Mouse (Mus musculus) kidney, adult 18-20 months (tissue): ENCODE data around the gene Cnrip1.
"Not testable (repeated sequence)": the region's sequence is repeated elsewhere in the genome, so short reads cannot be mapped to it uniquely, and the experiment has no call there.

ENCODE experiments used
- DNase-seq: peaks from one replicate; pipeline ENCODE4 v3.0.0; 2021

The Cnrip1 gene

GRCm38 (mm10) chr11:17051545-17052475, at the start of gene Cnrip1, which contains the start of gene Plek:
Gene Cnrip1 (plus strand): TSS chr11:17051586.
Gene Plek (minus strand): TSS chr11:17052381.
- DNase-seq, result peak; percentile 47

- no peak for DNase-seq
Measured at GRCm38 (mm10) chr11:17002739-17003373, 48.5 kb upstream of the Cnrip1 start.

DNA sequence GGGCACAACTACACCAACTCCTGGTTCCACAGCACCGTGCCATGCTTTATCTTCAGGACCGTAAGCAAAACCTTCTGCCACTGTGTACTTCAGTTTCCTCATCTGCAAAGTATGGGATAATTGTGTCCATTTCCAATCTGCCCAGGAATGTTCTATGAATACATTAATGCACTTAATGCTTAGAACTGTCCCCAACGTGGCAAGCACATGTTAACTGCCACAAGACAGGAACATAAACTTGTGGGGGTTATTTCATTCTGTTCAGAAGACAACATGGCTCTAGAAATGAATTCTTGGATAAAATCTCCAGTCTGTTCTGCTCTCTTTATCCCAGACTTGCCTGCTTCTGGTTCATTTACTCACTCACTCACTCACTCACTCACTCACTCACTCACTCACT, 47.6 kb upstream of the Cnrip1 start:
- DNase-seq, result no peak

GRCm38 (mm10) chr11:17004899-17005846, 46.2 kb upstream of the Cnrip1 start:
- no peak for DNase-seq

- DNase-seq, result not testable (repeated sequence)
Measured at GRCm38 (mm10) chr11:17006526-17006925, 44.9 kb upstream of the Cnrip1 start.

GRCm38 (mm10) chr11:17007517-17008173, 43.7 kb upstream of the Cnrip1 start:
- no peak for DNase-seq

DNA sequence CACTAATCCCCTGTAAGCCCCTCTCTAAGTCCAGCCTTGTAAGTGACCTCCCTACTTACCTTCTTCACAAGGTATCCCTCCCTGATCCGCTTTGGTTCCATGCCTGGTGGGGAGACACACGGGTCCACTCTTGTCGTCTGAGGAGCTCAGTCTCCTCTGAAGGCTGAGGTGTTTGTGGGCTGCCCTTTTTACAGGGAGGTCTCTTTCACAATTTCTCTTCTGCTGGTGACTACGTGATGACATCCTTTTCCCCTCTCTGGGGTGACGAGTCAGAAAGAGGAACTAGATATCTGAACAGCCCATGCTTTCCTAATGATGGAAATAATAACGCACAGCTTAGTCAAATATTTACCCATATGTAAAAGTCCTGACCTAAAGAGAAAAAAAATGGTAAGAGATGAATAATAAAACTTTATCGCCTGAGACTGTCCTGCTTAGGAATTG, 42.9 kb upstream of the Cnrip1 start:
- no peak for DNase-seq

GRCm38 (mm10) chr11:17012948-17013347, 38.4 kb upstream of the Cnrip1 start:
- no peak for DNase-seq

- DNase-seq, result no peak
Measured at GRCm38 (mm10) chr11:17019328-17019727, 32.1 kb upstream of the Cnrip1 start.

DNA sequence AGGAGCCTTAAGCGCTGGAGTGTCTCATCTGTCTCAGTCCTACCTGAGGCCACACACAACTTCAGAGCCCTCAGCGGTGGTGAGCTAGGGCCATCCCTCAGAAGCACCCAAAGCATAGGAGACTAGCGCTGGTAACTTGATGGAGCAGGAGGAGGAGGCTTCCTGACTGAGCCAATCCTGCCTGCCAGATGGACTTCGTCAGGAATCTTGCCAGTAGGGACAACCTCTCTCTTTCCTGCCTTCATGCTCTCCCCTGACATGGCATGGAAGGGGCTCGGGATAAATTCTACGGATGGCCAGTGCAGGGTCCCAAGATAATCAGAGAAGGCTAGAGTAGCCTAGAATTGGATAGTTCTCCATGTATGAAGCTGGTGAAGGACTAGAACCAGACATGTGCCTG, 28.2 kb upstream of the Cnrip1 start:
- no peak for DNase-seq

- DNase-seq, result no peak
Measured at GRCm38 (mm10) chr11:17023984-17024383, 27.4 kb upstream of the Cnrip1 start.

DNA sequence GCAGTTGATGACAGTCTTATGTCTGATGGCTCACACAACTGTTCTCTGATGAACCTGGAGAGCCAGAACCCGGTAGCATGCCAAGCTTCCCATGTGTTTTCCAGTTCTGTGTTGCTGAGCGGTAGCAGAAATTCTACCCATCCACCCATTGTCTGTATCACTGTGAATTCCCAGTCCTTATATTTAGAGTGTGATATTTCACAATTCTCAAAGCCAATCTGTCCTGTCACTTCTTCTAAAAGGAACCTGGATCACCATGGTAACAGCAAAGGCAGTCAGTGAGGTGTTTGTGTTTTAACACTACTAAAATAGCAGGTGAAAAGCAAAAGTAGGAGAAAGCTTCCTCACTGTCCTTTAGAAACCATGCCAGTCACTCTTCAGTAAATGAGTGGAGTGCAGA, 5.6 kb upstream of the Cnrip1 start:
- no peak for DNase-seq

DNA sequence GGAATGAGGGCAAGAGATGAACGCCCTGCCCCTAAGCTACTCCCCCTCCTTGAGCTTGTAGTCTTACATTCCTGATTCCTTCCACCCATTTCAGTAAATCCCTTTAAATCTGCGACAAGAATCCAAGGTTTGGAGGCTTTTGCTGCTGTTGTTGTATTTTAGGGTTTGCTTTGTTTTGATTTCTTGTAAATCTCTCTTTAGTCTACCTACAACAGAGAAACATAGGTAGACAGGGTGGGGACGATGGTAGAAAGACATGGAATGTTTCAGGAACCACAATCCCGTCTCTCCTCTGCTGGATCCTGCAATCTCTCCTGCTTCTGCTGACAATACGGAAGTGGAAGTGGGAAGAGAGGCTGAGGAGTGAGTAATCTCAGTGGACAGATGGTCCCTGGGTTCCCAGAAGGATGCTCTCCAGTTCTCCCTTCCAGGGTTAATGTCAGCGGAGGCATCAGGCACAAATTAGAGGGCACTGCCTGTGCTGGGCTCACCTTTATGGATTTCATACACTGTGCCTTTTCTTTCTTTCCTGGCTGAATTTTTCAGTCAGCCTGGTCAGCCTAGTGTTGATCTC, 1.2 kb downstream of the Cnrip1 start:
- DNase-seq, result no peak

DNA sequence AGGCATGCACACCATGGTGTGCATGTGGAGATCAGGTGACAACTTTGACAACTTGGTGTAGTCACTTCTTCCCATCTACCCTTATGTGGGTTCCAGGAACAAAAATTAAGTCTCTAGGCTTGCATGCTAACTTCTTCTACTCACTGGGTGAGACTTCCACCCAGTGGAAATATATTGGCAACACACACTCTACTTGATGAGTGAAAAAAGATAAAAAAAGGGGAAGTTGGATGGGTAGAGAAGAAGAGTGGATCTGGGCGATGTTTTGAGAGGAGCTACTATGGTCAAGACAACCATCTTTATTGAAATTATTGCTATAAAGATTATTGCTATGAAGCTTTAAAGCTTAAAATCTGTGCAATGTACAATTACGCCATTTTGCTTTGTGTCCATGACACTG, 18.0 kb downstream of the Cnrip1 start:
- DNase-seq, result not testable (repeated sequence)

DNA sequence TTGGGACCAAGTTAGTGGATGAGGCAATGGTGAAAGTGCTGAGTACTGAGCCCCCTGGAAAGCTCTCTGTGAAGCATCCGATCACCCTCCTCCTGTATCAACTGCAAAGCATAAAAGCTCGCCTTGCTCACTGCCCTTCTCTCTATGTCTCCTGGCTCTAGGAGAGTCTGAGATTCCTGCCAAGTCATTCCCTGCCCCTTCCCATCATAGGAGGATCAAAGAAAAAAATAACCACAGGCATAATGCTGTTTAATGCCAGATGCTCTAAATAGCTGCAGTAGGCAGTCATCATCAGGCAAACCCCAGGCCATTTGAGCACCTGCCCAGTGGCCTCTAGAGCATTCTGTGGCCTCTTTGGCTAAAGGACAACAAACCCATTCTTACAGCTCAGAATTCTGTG, 24.3 kb downstream of the Cnrip1 start:
- DNase-seq, result no peak

GRCm38 (mm10) chr11:17082086-17082485, 30.7 kb downstream of the Cnrip1 start:
- DNase-seq, result no peak

GRCm38 (mm10) chr11:17082953-17083352, 31.6 kb downstream of the Cnrip1 start:
- no peak for DNase-seq

DNA sequence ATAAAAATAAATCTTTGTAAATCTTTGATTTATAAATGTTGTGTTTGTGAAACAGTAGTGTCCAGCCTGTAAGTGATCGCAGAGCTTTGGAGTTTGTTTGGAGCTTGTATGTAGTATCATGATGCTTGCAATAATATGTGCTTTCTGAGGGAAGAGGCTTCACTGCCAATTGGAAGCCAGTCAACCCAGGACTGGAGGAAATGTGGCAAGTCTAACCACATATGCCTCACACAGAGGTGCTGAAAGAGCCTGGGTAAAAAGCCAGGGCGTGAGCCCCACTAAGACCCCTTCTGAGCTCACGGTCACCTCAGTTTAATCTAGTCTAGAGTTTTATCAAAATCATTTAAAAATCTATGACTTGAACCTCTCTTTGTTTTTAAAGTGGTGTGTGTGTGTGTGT, 32.1 kb downstream of the Cnrip1 start:
- DNase-seq, result no peak

DNA sequence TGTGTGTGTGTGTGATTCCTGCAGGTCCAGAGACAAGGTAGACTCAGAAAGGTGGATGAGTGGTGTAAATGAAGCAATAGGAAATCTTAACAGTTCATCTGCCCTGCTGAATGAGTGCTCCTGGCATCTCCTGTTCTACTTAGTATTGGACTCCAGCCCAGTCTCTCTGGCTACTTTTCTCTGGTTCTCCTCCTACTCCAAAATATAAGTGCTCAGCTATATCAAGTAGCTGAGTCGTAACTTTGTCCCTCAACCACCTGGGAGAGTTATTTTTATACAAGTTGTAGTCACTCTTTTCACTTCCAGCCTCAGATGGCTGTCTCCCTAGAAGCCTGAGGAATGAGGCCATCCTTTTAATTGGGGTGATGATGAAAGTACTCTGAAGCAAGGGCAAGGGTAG, 32.5 kb downstream of the Cnrip1 start:
- no peak for DNase-seq

DNA sequence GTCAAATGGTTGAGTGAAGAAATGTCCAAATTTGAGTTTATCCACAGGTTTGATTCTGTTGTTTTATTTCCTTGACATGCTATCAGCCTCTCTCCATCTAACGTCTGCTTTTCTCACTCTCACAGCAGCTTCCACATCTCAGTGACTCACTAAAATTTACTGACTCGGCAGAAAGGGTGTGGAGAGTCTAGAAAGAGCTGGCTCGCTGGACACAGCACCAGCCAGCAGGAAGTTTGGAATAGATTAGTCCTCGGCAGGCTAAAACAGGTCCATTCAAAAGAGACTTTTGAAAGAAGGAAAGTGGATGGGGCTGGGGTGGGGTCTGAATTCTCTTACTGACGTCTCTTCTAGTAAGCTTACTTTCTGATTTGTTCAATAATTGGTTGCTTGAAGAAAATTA, 34.7 kb downstream of the Cnrip1 start:
- DNase-seq, result no peak

- no peak for DNase-seq
Measured at GRCm38 (mm10) chr11:17106936-17107335, 55.5 kb downstream of the Cnrip1 start.

- no peak for DNase-seq
Measured at GRCm38 (mm10) chr11:17107359-17107758, 56.0 kb downstream of the Cnrip1 start.
